Comparison of ENCODE assay signal across 17 mouse cellular contexts in the genomic region with DNA sequence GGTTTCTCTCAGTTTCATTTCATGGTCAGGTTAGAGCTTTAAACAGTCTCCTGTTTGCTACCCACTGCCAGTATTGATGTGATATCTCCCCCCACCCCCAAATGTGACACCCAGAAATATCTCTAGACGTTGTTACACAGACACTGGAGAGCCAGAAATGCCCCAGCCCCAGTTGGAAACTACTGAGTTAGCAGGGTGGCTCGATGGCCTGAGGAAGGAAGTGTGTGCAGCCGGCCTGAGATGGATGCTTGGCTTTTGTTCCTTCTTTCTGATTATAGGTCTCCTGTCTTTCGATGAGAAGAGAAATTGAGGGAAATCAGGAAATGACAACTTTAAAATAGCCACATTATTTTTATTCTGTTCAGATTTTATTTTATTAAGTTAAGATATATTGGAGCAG. TPM values are rescaled to one million over a fixed set of nuclear protein-coding genes. Genes with fewer than 3 reads are reported as not detected.
DNase-seq lines count a peak whose midpoint lies in the region; ATAC-seq and TF ChIP-seq lines count a peak whose summit lies in the region.
"Had no signal": no experiment of that assay in that cellular context is flagged by ENCODE, and none has a peak within 500 bp of the region (broad histone marks: within the 10 kb centered on the region; RNA-seq: fewer than 3 reads in every experiment).

No protein-coding gene starts in this region.

- H3K36me3 ChIP-seq in liver, embryonic 12.5 days = peaks cover 39% of the 10 kb centered on the region
- H3K36me3 ChIP-seq in liver, postnatal 0 days (replicated peaks; ENCODE audit: insufficient read depth, low read length) = peaks cover 22% of the 10 kb centered on the region
- H3K36me3 ChIP-seq in macrophage (ENCODE audit: inconsistent target) = peaks cover 6% of the 10 kb centered on the region; the same call in 1 of the 2 replicates
- H3K36me3 ChIP-seq: hindbrain, embryonic 15.5 days had no signal

- no peak overlapping the region for H3K4me3 ChIP-seq in liver, embryonic 12.5 days
- no peak overlapping the region for H3K4me3 ChIP-seq in liver, postnatal 0 days (ENCODE audit: low read depth, low read length)
- H3K4me3 ChIP-seq in macrophage (ENCODE audit: inconsistent target) = no peak overlapping the region
- H3K4me3 ChIP-seq: hindbrain, embryonic 15.5 days; layer of hippocampus, adult 2 months; midbrain, embryonic 12.5 days; myocyte had no signal

- no peaks in the 10 kb centered on the region for H3K27me3 ChIP-seq in liver, embryonic 12.5 days (replicated peaks)
- no peaks in the 10 kb centered on the region for H3K27me3 ChIP-seq in liver, postnatal 0 days (ENCODE audit: insufficient read depth, low read length)
- H3K27me3 ChIP-seq: hindbrain, embryonic 15.5 days; midbrain, embryonic 12.5 days had no signal

- no peaks in the 10 kb centered on the region for H3K9me3 ChIP-seq in liver, embryonic 12.5 days (replicated peaks)
- H3K9me3 ChIP-seq in liver, postnatal 0 days (ENCODE audit: low read length) = no peaks in the 10 kb centered on the region
- H3K9me3 ChIP-seq: G1E; hindbrain, embryonic 15.5 days had no signal

- H3K4me1 ChIP-seq in liver, embryonic 12.5 days = peaks cover 33% of the 10 kb centered on the region
- H3K4me1 ChIP-seq in liver, postnatal 0 days (ENCODE audit: insufficient read depth) = no peaks in the 10 kb centered on the region; the same call in 1 of the 2 replicates
- H3K4me1 ChIP-seq: hindbrain, embryonic 15.5 days; midbrain, embryonic 12.5 days had no signal

- WGBS in liver, embryonic 12.5 days (ENCODE audit: insufficient replicate concordance) = 37% methylated on average over 4 of the region's 4 CpGs
- 38% methylated on average over 4 of the region's 4 CpGs for WGBS in liver, postnatal 0 days (ENCODE audit: insufficient replicate concordance)
- WGBS in macrophage (ENCODE audit: missing documents) = 0% methylated on average over 4 of the region's 4 CpGs

- no peak overlapping the region for H3K9ac ChIP-seq in liver, embryonic 12.5 days
- H3K9ac ChIP-seq in liver, postnatal 0 days (replicated peaks) = no peak overlapping the region
- H3K9ac ChIP-seq: hindbrain, embryonic 15.5 days; midbrain, embryonic 12.5 days had no signal

- DNase-seq in heart, adult 11 months = peak; percentile 95
- DNase-seq in heart, adult 8-10 months (ENCODE audit: low spot score) = no peak
- no peak for DNase-seq in liver, postnatal 0 days
- peak; percentile 23 for DNase-seq in CD4-positive, CD25-positive, alpha-beta regulatory T cell, adult 2 months (ENCODE audit: low read depth, low spot score)
- DNase-seq in cerebellum, adult 9-11 months = no peak
- DNase-seq in frontal cortex, postnatal 14 days (ENCODE audit: low spot score in 2 of 2) = no peak
- DNase-seq: adrenal gland, adult 8-10 months; kidney, adult 8-10 months; lung, adult 2 months; right cerebral cortex, postnatal 14 days had no signal

- peaks cover 100% of the 10 kb centered on the region for H3K79me2 ChIP-seq in macrophage (ENCODE audit: inconsistent target)

- peak overlapping the region; percentile 37; the same call in 1 of the 2 replicates for H3K27ac ChIP-seq in liver, embryonic 12.5 days
- no peak overlapping the region for H3K27ac ChIP-seq in liver, postnatal 0 days (ENCODE audit: low read depth)
- H3K27ac ChIP-seq in macrophage = peak overlapping the region; percentile 76
- H3K27ac ChIP-seq: hindbrain, embryonic 15.5 days; layer of hippocampus, adult 2 months; midbrain, embryonic 12.5 days had no signal

- no peak for TF ChIP-seq CTCF in liver, postnatal 0 days (IDR thresholded peaks at IDR 0.05; ENCODE audit: low read depth)

- no peak for ATAC-seq in liver, embryonic 12.5 days
- no peak for ATAC-seq in liver, postnatal 0 days

- no peak for TF ChIP-seq EP300 in liver, postnatal 0 days (IDR thresholded peaks at IDR 0.05; ENCODE audit: low read depth)

- no peak overlapping the region for H3K4me2 ChIP-seq in liver, embryonic 12.5 days
- no peak overlapping the region for H3K4me2 ChIP-seq in liver, postnatal 0 days (ENCODE audit: low read depth, low read length)
- H3K4me2 ChIP-seq: hindbrain, embryonic 15.5 days; midbrain, embryonic 12.5 days had no signal

RNA-seq across cellular contexts. Expression of gene Wasf2, which starts 8.7 kb away (rescaled TPM):
- total RNA-seq in heart, adult 8-10 months (2022) = 10 to 100 TPM; 64.1 to 87.2 (median 71.5) TPM
- polyA plus RNA-seq in liver, embryonic 12.5 days (2016; fragmentation: Nextera tagmentation; extraction: Ambion mirVana) = 35.9 and 42.2 TPM in 2 replicates
- 35.8 and 43.1 TPM in 2 replicates for polyA plus RNA-seq in liver, postnatal 0 days (2015; fragmentation: Nextera tagmentation; extraction: Ambion mirVana)
- total RNA-seq in macrophage (2018; cell fraction: chromatin; rRNA removed) = 100 to 1,000 TPM in 21 of 26 experiments, 10 to 100 TPM in 5; 72.9 to 153 (median 117) TPM
- 100 to 1,000 TPM; 107 to 139 (median 117) TPM for total RNA-seq in macrophage (2018; cell fraction: cytosol; rRNA removed)
- 100 to 1,000 TPM in 13 of 26 experiments, 10 to 100 TPM in 13; 73.3 to 148 (median 98.6) TPM for total RNA-seq in macrophage (2018; cell fraction: nucleus; rRNA removed)
- polyA plus RNA-seq in macrophage (2018) = 68.1 to 117 TPM (median 91.5 TPM) in 3 replicates

Comparison
In these comparisons a context has a peak if more than half of its experiments do, and no peak if none do; other contexts are left out.
1. DNase-seq: peak in heart, adult 11 months (single experiment) and CD4-positive, CD25-positive, alpha-beta regulatory T cell, adult 2 months (single experiment); none in heart, adult 8-10 months (single experiment), liver, postnatal 0 days (single experiment), cerebellum, adult 9-11 months (single experiment) and frontal cortex, postnatal 14 days (0 of 2).